Mouse (Mus musculus): ENCODE data around the gene Fam117a.

DNA sequence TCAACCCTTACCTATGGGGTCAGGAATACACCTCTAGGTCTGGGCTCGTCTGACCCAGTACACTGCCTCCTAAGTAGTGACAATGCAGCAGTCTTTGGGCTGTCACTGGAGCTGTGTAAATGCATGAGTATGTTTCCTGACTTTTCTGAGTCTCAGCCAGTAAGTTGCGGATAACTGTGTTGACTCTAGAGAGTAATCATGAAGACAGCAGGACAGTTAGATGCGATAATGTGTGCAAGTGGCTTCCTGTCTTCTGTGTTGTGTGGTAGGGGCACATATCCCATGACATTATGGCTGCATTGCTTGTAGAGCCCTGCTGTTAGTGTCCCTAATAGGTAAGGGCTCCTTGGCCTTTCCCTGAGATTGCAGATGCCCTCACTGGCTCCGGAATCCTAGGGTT, 11.0 kb upstream of the Fam117a start:
- TF ChIP-seq CTCF (IDR thresholded peaks at IDR 0.05; ENCODE audit: insufficient read depth, low read length) (no peak), POLR2A (IDR thresholded peaks at IDR 0.05; ENCODE audit: borderline replicate concordance, extremely low read depth, low read depth, low read length) (no peak)
